Mouse (Mus musculus): Measurements from ENCODE around the gene Rapgef5. TPM values are rescaled to one million over a fixed set of nuclear protein-coding genes. Genes with fewer than 3 reads are reported as not detected.

Rapgef5 gene
- polyA plus RNA-seq, 1 experiment from 2014 or later: 9.0 TPM

- Histone ChIP-seq H3K9me3 (no peaks in the 10 kb centered on the region), H3K4me3 (no peak overlapping the region), H3K4me1 (peaks cover 17% of the 10 kb centered on the region), H3K27me3 (no peaks in the 10 kb centered on the region), H3K27ac (peak overlapping the region; percentile 35; the same call in 1 of the 2 replicates), H3K36me3 (no peaks in the 10 kb centered on the region), H3K9ac (0 out of 2 replicates have a peak overlapping the region, but pooled peaks have one; percentile 7), H3K4me2 (peak overlapping the region; percentile 45)
- ATAC-seq (ENCODE audit: insufficient number of reproducible peaks, insufficient read depth, low FRiP score, low TSS enrichment, low read depth): 0 out of 2 replicates have a peak, but pooled peaks have one; percentile 49
- 27% methylated on average over 25 of the region's 25 CpGs for WGBS
Measured at GRCm38 (mm10) chr12:117751520-117752383, 235.5 kb downstream of the Rapgef5 start.

- WGBS: 61% methylated on average over 7 of the region's 7 CpGs
- H3K9ac ChIP-seq: no peak overlapping the region
- ATAC-seq (ENCODE audit: insufficient number of reproducible peaks, insufficient read depth, low FRiP score, low TSS enrichment, low read depth): no peak
Measured at GRCm38 (mm10) chr12:117756010-117756409, 239.7 kb downstream of the Rapgef5 start.

DNA sequence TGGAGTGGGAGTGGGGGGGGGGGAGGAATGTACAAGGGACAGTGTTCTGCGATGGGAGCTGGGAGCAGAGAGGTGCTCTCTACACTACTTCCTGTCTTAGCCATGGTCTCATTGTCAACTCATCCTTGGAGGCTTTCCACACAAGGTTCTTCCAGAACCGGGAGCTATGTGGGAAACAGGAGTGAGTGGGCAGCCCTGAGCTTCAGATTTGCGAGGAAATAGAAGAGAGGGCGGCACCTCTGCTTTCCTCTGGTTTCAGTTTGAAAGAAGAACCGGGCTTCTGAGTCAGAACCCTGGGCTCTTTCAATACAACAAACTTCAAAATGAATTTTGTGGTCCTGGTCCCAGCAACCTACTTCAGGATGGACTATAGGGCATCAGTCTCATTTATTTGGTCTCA lies 244.1 kb downstream of the Rapgef5 start:
- Histone ChIP-seq H3K9ac (no peak overlapping the region), H3K4me2 (no peak overlapping the region), H3K27ac (no peak overlapping the region), H3K9me3 (no peaks in the 10 kb centered on the region), H3K36me3 (no peaks in the 10 kb centered on the region), H3K27me3 (no peaks in the 10 kb centered on the region; the same call in 1 of the 2 replicates), H3K4me3 (no peak overlapping the region), H3K4me1 (no peaks in the 10 kb centered on the region)
- WGBS: 81% methylated on average over 5 of the region's 5 CpGs
- ATAC-seq (ENCODE audit: insufficient number of reproducible peaks, insufficient read depth, low FRiP score, low TSS enrichment, low read depth): no peak

More at GRCm38 (mm10) chr12:117756010-117756409, 239.7 kb downstream of the Rapgef5 start:
- Histone ChIP-seq H3K27me3 (no peaks in the 10 kb centered on the region; the same call in 1 of the 2 replicates), H3K4me1 (peaks cover 12% of the 10 kb centered on the region), H3K27ac (no peak overlapping the region), H3K9me3 (no peaks in the 10 kb centered on the region), H3K36me3 (no peaks in the 10 kb centered on the region), H3K4me3 (no peak overlapping the region), H3K4me2 (no peak overlapping the region)

- Histone ChIP-seq H3K27me3 (no peaks in the 10 kb centered on the region; the same call in 1 of the 2 replicates), H3K9ac (no peak overlapping the region), H3K36me3 (no peaks in the 10 kb centered on the region), H3K4me3 (no peak overlapping the region), H3K27ac (no peak overlapping the region), H3K4me2 (no peak overlapping the region), H3K4me1 (no peaks in the 10 kb centered on the region), H3K9me3 (no peaks in the 10 kb centered on the region)
- ATAC-seq (ENCODE audit: insufficient number of reproducible peaks, insufficient read depth, low FRiP score, low TSS enrichment, low read depth): no peak
Measured at GRCm38 (mm10) chr12:117760846-117761245, 244.6 kb downstream of the Rapgef5 start.

GRCm38 (mm10) chr12:117761698-117762097 lies 245.4 kb downstream of the Rapgef5 start:
- H3K4me1 ChIP-seq: no peaks in the 10 kb centered on the region
- no peak overlapping the region for H3K4me3 ChIP-seq
- H3K36me3 ChIP-seq: no peaks in the 10 kb centered on the region
- H3K9ac ChIP-seq: no peak overlapping the region
- H3K27me3 ChIP-seq: no peaks in the 10 kb centered on the region; the same call in 1 of the 2 replicates
- WGBS: 68% methylated on average over 1 of the region's 1 CpGs
- H3K4me2 ChIP-seq: no peak overlapping the region
- H3K9me3 ChIP-seq: no peaks in the 10 kb centered on the region
- ATAC-seq (ENCODE audit: insufficient number of reproducible peaks, insufficient read depth, low FRiP score, low TSS enrichment, low read depth): no peak
- no peak overlapping the region for H3K27ac ChIP-seq

GRCm38 (mm10) chr12:117763247-117763646 lies 247.0 kb downstream of the Rapgef5 start:
- Histone ChIP-seq H3K4me2 (no peak overlapping the region), H3K27me3 (no peaks in the 10 kb centered on the region), H3K4me1 (no peaks in the 10 kb centered on the region), H3K4me3 (no peak overlapping the region), H3K27ac (no peak overlapping the region), H3K36me3 (no peaks in the 10 kb centered on the region), H3K9ac (no peak overlapping the region), H3K9me3 (no peaks in the 10 kb centered on the region)
- WGBS: 77% methylated on average over 3 of the region's 3 CpGs
- no peak for ATAC-seq (ENCODE audit: insufficient number of reproducible peaks, insufficient read depth, low FRiP score, low TSS enrichment, low read depth)

DNA sequence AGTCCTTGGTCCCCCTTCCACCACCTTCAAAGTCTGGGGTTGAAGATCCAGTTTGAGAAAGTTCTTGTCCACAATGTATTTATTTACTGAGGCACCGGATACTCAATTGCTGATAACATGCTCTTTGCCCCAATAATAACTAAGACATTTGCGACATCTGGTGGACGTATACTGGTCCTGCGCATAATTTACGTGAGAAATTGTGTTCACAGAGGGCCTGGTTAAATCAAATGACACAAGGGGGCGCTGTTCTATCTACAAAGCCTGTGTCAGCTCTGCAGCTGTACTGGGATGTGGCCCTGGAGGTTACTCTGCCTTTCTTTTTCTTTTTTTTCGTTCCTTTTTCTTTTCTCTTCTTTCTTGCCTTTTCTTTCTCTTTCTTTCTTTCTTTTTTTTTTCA lies 248.6 kb downstream of the Rapgef5 start:
- Histone ChIP-seq H3K9me3 (no peaks in the 10 kb centered on the region), H3K4me1 (no peaks in the 10 kb centered on the region), H3K27me3 (no peaks in the 10 kb centered on the region), H3K9ac (no peak overlapping the region), H3K27ac (no peak overlapping the region), H3K4me3 (no peak overlapping the region), H3K4me2 (no peak overlapping the region), H3K36me3 (no peaks in the 10 kb centered on the region)
- ATAC-seq (ENCODE audit: insufficient number of reproducible peaks, insufficient read depth, low FRiP score, low TSS enrichment, low read depth): no peak
- WGBS: 9% methylated on average over 7 of the region's 7 CpGs

DNA sequence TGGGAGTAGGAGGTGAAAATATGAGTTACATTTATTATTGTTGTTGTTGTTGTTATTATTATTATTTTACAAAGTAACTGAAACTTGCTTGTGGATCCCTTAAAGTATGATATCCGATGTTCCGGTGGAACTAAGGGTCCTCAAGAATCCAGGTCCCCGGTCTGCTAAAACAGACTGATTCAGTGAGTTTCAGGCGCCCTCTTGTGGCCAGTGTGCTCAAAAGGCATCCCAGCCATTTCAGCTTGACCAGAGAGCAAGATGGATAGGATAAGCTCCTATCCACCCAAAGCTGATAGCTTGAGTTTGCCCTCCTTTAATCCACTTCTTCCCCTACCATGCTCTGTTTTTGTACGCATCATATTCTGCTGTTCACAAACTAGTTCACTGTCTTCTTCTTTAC lies 252.8 kb downstream of the Rapgef5 start:
- H3K36me3 ChIP-seq: no peaks in the 10 kb centered on the region
- ATAC-seq (ENCODE audit: insufficient number of reproducible peaks, insufficient read depth, low FRiP score, low TSS enrichment, low read depth): no peak
- no peak overlapping the region for H3K9ac ChIP-seq
- no peak overlapping the region for H3K27ac ChIP-seq
- 6% methylated on average over 5 of the region's 5 CpGs for WGBS
- H3K4me3 ChIP-seq: no peak overlapping the region
- no peak overlapping the region for H3K4me2 ChIP-seq
- H3K9me3 ChIP-seq: no peaks in the 10 kb centered on the region
- H3K4me1 ChIP-seq: no peaks in the 10 kb centered on the region
- H3K27me3 ChIP-seq: no peaks in the 10 kb centered on the region; the same call in 1 of the 2 replicates

- no peak for ATAC-seq (ENCODE audit: insufficient number of reproducible peaks, insufficient read depth, low FRiP score, low TSS enrichment, low read depth)
- Histone ChIP-seq H3K36me3 (no peaks in the 10 kb centered on the region), H3K4me1 (no peaks in the 10 kb centered on the region), H3K4me3 (no peak overlapping the region), H3K4me2 (no peak overlapping the region), H3K9me3 (no peaks in the 10 kb centered on the region), H3K27me3 (no peaks in the 10 kb centered on the region; the same call in 1 of the 2 replicates), H3K27ac (no peak overlapping the region), H3K9ac (no peak overlapping the region)
- WGBS: 48% methylated on average over 2 of the region's 2 CpGs
Measured at GRCm38 (mm10) chr12:117770211-117770610, 253.9 kb downstream of the Rapgef5 start.

GRCm38 (mm10) chr12:117771156-117771555 lies 254.9 kb downstream of the Rapgef5 start:
- ATAC-seq (ENCODE audit: insufficient number of reproducible peaks, insufficient read depth, low FRiP score, low TSS enrichment, low read depth): no peak
- no peaks in the 10 kb centered on the region for H3K36me3 ChIP-seq
- no peak overlapping the region for H3K27ac ChIP-seq
- no peak overlapping the region for H3K9ac ChIP-seq
- no peak overlapping the region for H3K4me3 ChIP-seq
- no peak overlapping the region for H3K4me2 ChIP-seq
- 85% methylated on average over 4 of the region's 4 CpGs for WGBS
- H3K4me1 ChIP-seq: no peaks in the 10 kb centered on the region
- no peaks in the 10 kb centered on the region; the same call in 1 of the 2 replicates for H3K27me3 ChIP-seq
- no peaks in the 10 kb centered on the region for H3K9me3 ChIP-seq

DNA sequence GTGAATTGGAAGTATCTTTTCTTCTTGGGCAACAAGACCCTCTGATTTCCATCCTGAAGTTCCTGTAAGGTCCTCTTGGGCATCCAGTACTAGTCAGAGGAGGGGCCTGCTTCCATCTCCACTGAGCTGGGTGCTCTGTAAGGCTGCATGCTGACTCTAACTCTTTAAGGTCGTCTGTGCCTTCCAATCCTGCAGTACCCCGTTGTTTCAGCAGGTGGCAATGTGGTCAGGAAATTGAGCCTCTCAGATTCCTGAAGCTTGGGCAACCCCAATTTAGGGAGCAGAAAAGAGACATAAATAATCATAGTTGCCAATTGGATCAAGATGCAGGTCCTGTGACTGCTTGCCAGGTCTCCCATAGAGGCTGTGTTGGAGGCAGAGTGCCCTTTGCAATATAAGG lies 256.4 kb downstream of the Rapgef5 start:
- Histone ChIP-seq H3K27me3 (no peaks in the 10 kb centered on the region; the same call in 1 of the 2 replicates), H3K4me2 (no peak overlapping the region), H3K27ac (no peak overlapping the region), H3K9ac (no peak overlapping the region), H3K4me1 (no peaks in the 10 kb centered on the region), H3K9me3 (no peaks in the 10 kb centered on the region), H3K4me3 (no peak overlapping the region), H3K36me3 (no peaks in the 10 kb centered on the region)
- 0% methylated on average over 2 of the region's 2 CpGs for WGBS
- no peak for ATAC-seq (ENCODE audit: insufficient number of reproducible peaks, insufficient read depth, low FRiP score, low TSS enrichment, low read depth)

DNA sequence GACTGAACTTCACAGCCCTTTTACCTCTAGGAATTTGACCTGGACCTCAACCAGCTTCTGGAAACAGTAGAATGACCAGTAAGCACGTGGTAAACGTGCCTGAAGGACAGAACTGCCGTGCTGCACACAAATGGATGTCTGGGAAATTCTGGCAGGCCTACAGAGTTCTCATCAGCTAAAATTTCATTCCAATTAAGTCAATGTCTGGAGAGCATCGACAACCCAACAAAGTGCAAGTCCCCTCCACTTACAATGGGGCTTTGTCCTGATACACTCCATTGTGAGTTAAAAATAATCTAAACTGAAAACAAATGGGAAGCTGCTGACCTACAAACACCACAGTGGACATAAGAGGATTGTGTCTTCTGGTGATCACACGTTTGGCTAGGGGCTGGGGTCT lies 260.6 kb downstream of the Rapgef5 start:
- no peak overlapping the region for H3K27ac ChIP-seq
- WGBS: 52% methylated on average over 5 of the region's 5 CpGs

More for the DNA sequence above, 260.6 kb downstream of the Rapgef5 start:
- Histone ChIP-seq H3K9ac (no peak overlapping the region), H3K27me3 (no peaks in the 10 kb centered on the region), H3K4me3 (no peak overlapping the region), H3K4me2 (no peak overlapping the region), H3K4me1 (no peaks in the 10 kb centered on the region), H3K9me3 (no peaks in the 10 kb centered on the region), H3K36me3 (no peaks in the 10 kb centered on the region)
- no peak for ATAC-seq (ENCODE audit: insufficient number of reproducible peaks, insufficient read depth, low FRiP score, low TSS enrichment, low read depth)

Data from embryonic facial prominence, embryonic 13.5 days (tissue).